Mouse (Mus musculus): Measurements from ENCODE around the gene Ada. TPM values are rescaled to one million over a fixed set of nuclear protein-coding genes. Genes with fewer than 3 reads are reported as not detected.
A peak's percentile ranks its signal among the peaks of the same experiment; 100 is the strongest.

Ada gene
- polyA plus RNA-seq, 1 experiment from 2014 or later, result 10.0 TPM

GRCm38 (mm10) chr2:163722550-163722949 is 27.5 kb downstream of the Ada start:
- H3K4me3 ChIP-seq, result no peak overlapping the region
- 92% methylated on average over 7 of the region's 7 CpGs for WGBS
- H3K4me1 ChIP-seq, result peaks cover 7% of the 10 kb centered on the region
- no peaks in the 10 kb centered on the region for H3K9me3 ChIP-seq (replicated peaks)
- H3K27ac ChIP-seq (replicated peaks), result no peak overlapping the region
- no peak for DNase-seq (ENCODE audit: low spot score)
- H3K36me3 ChIP-seq, result peaks cover 68% of the 10 kb centered on the region
- no peaks in the 10 kb centered on the region for H3K27me3 ChIP-seq (ENCODE audit: low read depth, poor library complexity, severe bottlenecking)

GRCm38 (mm10) chr2:163719616-163720015 is 30.4 kb downstream of the Ada start:
- no peak overlapping the region for H3K27ac ChIP-seq (replicated peaks)
- no peak overlapping the region for H3K4me3 ChIP-seq
- no peaks in the 10 kb centered on the region for H3K9me3 ChIP-seq (replicated peaks)
- no peak for DNase-seq (ENCODE audit: low spot score)
- 46% methylated on average over 4 of the region's 4 CpGs for WGBS
- peaks cover 41% of the 10 kb centered on the region for H3K36me3 ChIP-seq
- peaks cover 29% of the 10 kb centered on the region for H3K4me1 ChIP-seq
- no peaks in the 10 kb centered on the region for H3K27me3 ChIP-seq (ENCODE audit: low read depth, poor library complexity, severe bottlenecking)

- Histone ChIP-seq H3K4me3 (no peak overlapping the region), H3K9me3 (replicated peaks) (no peaks in the 10 kb centered on the region), H3K36me3 (peaks cover 39% of the 10 kb centered on the region), H3K4me1 (peaks cover 29% of the 10 kb centered on the region), H3K27ac (replicated peaks) (peak overlapping the region; percentile 64), H3K27me3 (ENCODE audit: low read depth, poor library complexity, severe bottlenecking) (no peaks in the 10 kb centered on the region)
- DNase-seq (ENCODE audit: low spot score), result peak; percentile 81
- 52% methylated on average over 9 of the region's 9 CpGs for WGBS
Measured at GRCm38 (mm10) chr2:163718951-163719603, 31.0 kb downstream of the Ada start.

GRCm38 (mm10) chr2:163718526-163718925 is 31.5 kb downstream of the Ada start:
- WGBS, result 74% methylated on average over 2 of the region's 2 CpGs
- H3K4me3 ChIP-seq, result no peak overlapping the region
- H3K27me3 ChIP-seq (ENCODE audit: low read depth, poor library complexity, severe bottlenecking), result no peaks in the 10 kb centered on the region
- peaks cover 29% of the 10 kb centered on the region for H3K4me1 ChIP-seq
- H3K9me3 ChIP-seq (replicated peaks), result no peaks in the 10 kb centered on the region
- no peak for DNase-seq (ENCODE audit: low spot score)
- peaks cover 38% of the 10 kb centered on the region for H3K36me3 ChIP-seq
- H3K27ac ChIP-seq (replicated peaks), result peak overlapping the region; percentile 64

GRCm38 (mm10) chr2:163716853-163717252 is 33.2 kb downstream of the Ada start:
- H3K9me3 ChIP-seq (replicated peaks), result no peaks in the 10 kb centered on the region
- no peak overlapping the region for H3K4me3 ChIP-seq
- 18% methylated on average over 6 of the region's 6 CpGs for WGBS
- no peaks in the 10 kb centered on the region for H3K27me3 ChIP-seq (ENCODE audit: low read depth, poor library complexity, severe bottlenecking)
- peak overlapping the region; percentile 62 for H3K27ac ChIP-seq (replicated peaks)
- H3K4me1 ChIP-seq, result peaks cover 29% of the 10 kb centered on the region
- H3K36me3 ChIP-seq, result peaks cover 29% of the 10 kb centered on the region
- DNase-seq (ENCODE audit: low spot score), result peak; percentile 38

GRCm38 (mm10) chr2:163716448-163716847 is 33.6 kb downstream of the Ada start:
- no peaks in the 10 kb centered on the region for H3K9me3 ChIP-seq (replicated peaks)
- H3K4me1 ChIP-seq, result peaks cover 29% of the 10 kb centered on the region
- DNase-seq (ENCODE audit: low spot score), result no peak
- H3K36me3 ChIP-seq, result peaks cover 28% of the 10 kb centered on the region
- H3K4me3 ChIP-seq, result no peak overlapping the region
- no peaks in the 10 kb centered on the region for H3K27me3 ChIP-seq (ENCODE audit: low read depth, poor library complexity, severe bottlenecking)
- peak overlapping the region; percentile 62 for H3K27ac ChIP-seq (replicated peaks)
- WGBS, result 59% methylated on average over 8 of the region's 8 CpGs

GRCm38 (mm10) chr2:163713340-163713739 is 36.7 kb downstream of the Ada start:
- 93% methylated on average over 3 of the region's 3 CpGs for WGBS
- Histone ChIP-seq H3K9me3 (replicated peaks) (no peaks in the 10 kb centered on the region), H3K4me1 (peaks cover 24% of the 10 kb centered on the region), H3K27me3 (ENCODE audit: low read depth, poor library complexity, severe bottlenecking) (no peaks in the 10 kb centered on the region), H3K4me3 (no peak overlapping the region), H3K36me3 (peaks cover 29% of the 10 kb centered on the region), H3K27ac (replicated peaks) (no peak overlapping the region)
- no peak for DNase-seq (ENCODE audit: low spot score)

- no peaks in the 10 kb centered on the region for H3K9me3 ChIP-seq (replicated peaks)
- no peak overlapping the region for H3K4me3 ChIP-seq
- peaks cover 24% of the 10 kb centered on the region for H3K4me1 ChIP-seq
- H3K27me3 ChIP-seq (ENCODE audit: low read depth, poor library complexity, severe bottlenecking), result no peaks in the 10 kb centered on the region
- WGBS, result 92% methylated on average over 6 of the region's 6 CpGs
- DNase-seq (ENCODE audit: low spot score), result no peak
- peaks cover 29% of the 10 kb centered on the region for H3K36me3 ChIP-seq
- no peak overlapping the region for H3K27ac ChIP-seq (replicated peaks)
Measured at GRCm38 (mm10) chr2:163712874-163713273, 37.2 kb downstream of the Ada start.

GRCm38 (mm10) chr2:163712473-163712872 is 37.6 kb downstream of the Ada start:
- DNase-seq (ENCODE audit: low spot score), result no peak
- 85% methylated on average over 7 of the region's 7 CpGs for WGBS
- Histone ChIP-seq H3K36me3 (peaks cover 29% of the 10 kb centered on the region), H3K27ac (replicated peaks) (no peak overlapping the region), H3K4me3 (no peak overlapping the region), H3K4me1 (peaks cover 24% of the 10 kb centered on the region), H3K27me3 (ENCODE audit: low read depth, poor library complexity, severe bottlenecking) (no peaks in the 10 kb centered on the region), H3K9me3 (replicated peaks) (no peaks in the 10 kb centered on the region)

GRCm38 (mm10) chr2:163711368-163711868 is 38.6 kb downstream of the Ada start:
- Histone ChIP-seq H3K36me3 (peaks cover 29% of the 10 kb centered on the region), H3K9me3 (replicated peaks) (no peaks in the 10 kb centered on the region), H3K4me3 (no peak overlapping the region), H3K27ac (replicated peaks) (no peak overlapping the region), H3K27me3 (ENCODE audit: low read depth, poor library complexity, severe bottlenecking) (no peaks in the 10 kb centered on the region), H3K4me1 (peaks cover 13% of the 10 kb centered on the region)
- 92% methylated on average over 8 of the region's 8 CpGs for WGBS
- no peak for DNase-seq (ENCODE audit: low spot score)

- WGBS, result 86% methylated on average over 5 of the region's 5 CpGs
- Histone ChIP-seq H3K9me3 (replicated peaks) (no peaks in the 10 kb centered on the region), H3K27ac (replicated peaks) (no peak overlapping the region), H3K27me3 (ENCODE audit: low read depth, poor library complexity, severe bottlenecking) (no peaks in the 10 kb centered on the region), H3K36me3 (peaks cover 34% of the 10 kb centered on the region), H3K4me3 (no peak overlapping the region), H3K4me1 (peaks cover 11% of the 10 kb centered on the region; the same call in 1 of the 2 replicates)
- no peak for DNase-seq (ENCODE audit: low spot score)
Measured at GRCm38 (mm10) chr2:163710606-163711159, 39.4 kb downstream of the Ada start.

- WGBS, result 94% methylated on average over 9 of the region's 9 CpGs
- peaks cover 38% of the 10 kb centered on the region for H3K36me3 ChIP-seq
- H3K27ac ChIP-seq (replicated peaks), result no peak overlapping the region
- no peaks in the 10 kb centered on the region for H3K9me3 ChIP-seq (replicated peaks)
- no peak for DNase-seq (ENCODE audit: low spot score)
- no peaks in the 10 kb centered on the region for H3K27me3 ChIP-seq (ENCODE audit: low read depth, poor library complexity, severe bottlenecking)
- peaks cover 8% of the 10 kb centered on the region; the same call in 1 of the 2 replicates for H3K4me1 ChIP-seq
- H3K4me3 ChIP-seq, result no peak overlapping the region
Measured at GRCm38 (mm10) chr2:163710000-163710399, 40.0 kb downstream of the Ada start.

GRCm38 (mm10) chr2:163708763-163709250 is 41.2 kb downstream of the Ada start:
- H3K27me3 ChIP-seq (ENCODE audit: low read depth, poor library complexity, severe bottlenecking), result no peaks in the 10 kb centered on the region
- peaks cover 8% of the 10 kb centered on the region; the same call in 1 of the 2 replicates for H3K4me1 ChIP-seq
- H3K9me3 ChIP-seq (replicated peaks), result no peaks in the 10 kb centered on the region
- no peak for DNase-seq (ENCODE audit: low spot score)
- H3K4me3 ChIP-seq, result no peak overlapping the region
- H3K27ac ChIP-seq (replicated peaks), result no peak overlapping the region
- peaks cover 44% of the 10 kb centered on the region for H3K36me3 ChIP-seq
- 79% methylated on average over 5 of the region's 6 CpGs for WGBS

Measured in midbrain, embryonic 10.5 days (tissue).